Mouse (Mus musculus) Patski (cell line): ENCODE results near the gene Slc10a6. TPM values are rescaled to one million over a fixed set of nuclear protein-coding genes. Genes with fewer than 3 reads are reported as not detected.

Experiments used
- ATAC-seq: fragments of 100-300 bp; one replicate; pipeline ENCODE4 v1.8.0; 2021
- CTCF ChIA-PET: fragments of 350-600 bp; sonication (Branson Sonifier 250); formaldehyde crosslinking; loops from one replicate; lab custom pipeline; 2022; ENCODE audit warnings: inconsistent platforms; lab: Charles Lee
- POLR2A ChIA-PET: fragments of 350-600 bp; sonication (Branson Sonifier 250); formaldehyde crosslinking; loops from one replicate; lab custom pipeline; 2022; ENCODE audit warnings: antibody characterized with exemption, inconsistent platforms; lab: Charles Lee
- DNase-seq: peaks from one replicate; pipeline ENCODE4 v3.0.0-alpha.2; 2011; ENCODE audit warnings: low read depth, low spot score
- H3K27me3 ChIP-seq: fragments of 371-371 bp; one replicate; pipeline ENCODE4 v1.5.1; 2021
- CTCF ChIP-seq: fragments of 100-300 bp; IDR thresholded peaks from one replicate; pipeline ENCODE4 v1.5.1; 2021
- in situ Hi-C: fragments of 300-500 bp; cut with MboI; formaldehyde crosslinking; loops from 3 replicates; pipeline ENCODE4 v1.11.1; 2018; ENCODE audit warnings: low pct_unique_long_range_greater_than_20kb, mixed read lengths
- polyA plus RNA-seq: library from polyadenylated mRNA; unstranded; gene quantifications from one replicate; pipeline ENCODE4 v1.2.3, GENCODE M21; 2021

The Slc10a6 gene
- polyA plus RNA-seq, 1 experiment from 2014 or later: not detected

- in situ Hi-C loops: no loop called here
- no peaks in the 10 kb centered on the region for H3K27me3 ChIP-seq
- POLR2A ChIA-PET: interaction anchor here (2.4 kb wide), 1 partner anchor 9 kb away, joined by 5 read pairs; no protein-coding TSS in a partner anchor
- ATAC-seq (no peak), DNase-seq (no peak)
- CTCF ChIA-PET: interaction anchor here (1.0 kb wide), 1 partner anchor 12 kb away, joined by 3 read pairs; no protein-coding TSS in a partner anchor
- no peak for TF ChIP-seq CTCF
Measured at GRCm38 (mm10) chr5:103598264-103598663, 30.9 kb downstream of the Slc10a6 start.

GRCm38 (mm10) chr5:103597604-103598003, 31.6 kb downstream of the Slc10a6 start:
- no peak for DNase-seq
- no peak for TF ChIP-seq CTCF
- CTCF ChIA-PET: interaction anchor here (1.8 kb wide), 1 partner anchor 12 kb away, joined by 6 read pairs; no protein-coding TSS in a partner anchor
- in situ Hi-C loops: no loop called here
- POLR2A ChIA-PET: no interaction called here
- ATAC-seq: no peak
- H3K27me3 ChIP-seq: no peaks in the 10 kb centered on the region

GRCm38 (mm10) chr5:103596467-103597146, 32.6 kb downstream of the Slc10a6 start:
- ATAC-seq: no peak
- no peaks in the 10 kb centered on the region for H3K27me3 ChIP-seq
- TF ChIP-seq CTCF: no peak
- no peak for DNase-seq
- in situ Hi-C loops: no loop called here
- ChIA-PET POLR2A (interaction anchor here (0.9 kb wide), 1 partner anchor 10 kb away, joined by 4 read pairs; no protein-coding TSS in a partner anchor), CTCF (interaction anchor here (0.8 to 1.8 kb wide), 4 partner anchors 9 to 55 kb away, joined by 3 to 6 read pairs (median 4); no protein-coding TSS in a partner anchor)

- no peak for TF ChIP-seq CTCF
- ATAC-seq (no peak), DNase-seq (no peak)
- no peaks in the 10 kb centered on the region for H3K27me3 ChIP-seq
- ChIA-PET CTCF (interaction anchor here (1.0 to 1.8 kb wide), 2 partner anchors 8 to 14 kb away, joined by 3 to 6 read pairs; no protein-coding TSS in a partner anchor), POLR2A (interaction anchor here (0.7 to 1.1 kb wide), 2 partner anchors 9 to 105 kb away, joined by 3 read pairs; no protein-coding TSS in a partner anchor)
- in situ Hi-C loops: no loop called here
Measured at GRCm38 (mm10) chr5:103595394-103596226, 33.6 kb downstream of the Slc10a6 start.

GRCm38 (mm10) chr5:103593575-103593974, 35.6 kb downstream of the Slc10a6 start:
- CTCF ChIA-PET: interaction anchor here (1.0 to 1.4 kb wide), 5 partner anchors 9 to 249 kb away, joined by 3 to 5 read pairs (median 3); no protein-coding TSS in a partner anchor
- ATAC-seq: no peak
- no peak for TF ChIP-seq CTCF
- in situ Hi-C loops: no loop called here
- no peak for DNase-seq
- POLR2A ChIA-PET: no interaction called here
- H3K27me3 ChIP-seq: no peaks in the 10 kb centered on the region

- DNase-seq: no peak
- no peak for TF ChIP-seq CTCF
- POLR2A ChIA-PET: interaction anchor here (1.1 to 1.5 kb wide), 3 partner anchors 10 to 243 kb away, joined by 3 to 5 read pairs (median 3); no protein-coding TSS in a partner anchor
- in situ Hi-C loops: no loop called here
- CTCF ChIA-PET: interaction anchor here (0.7 to 1.8 kb wide), 2 partner anchors 11 to 20 kb away, joined by 3 to 7 read pairs; no protein-coding TSS in a partner anchor
- H3K27me3 ChIP-seq: no peaks in the 10 kb centered on the region
- ATAC-seq: peak; percentile 14
Measured at GRCm38 (mm10) chr5:103592706-103593105, 36.5 kb downstream of the Slc10a6 start.

GRCm38 (mm10) chr5:103591846-103592245, 37.4 kb downstream of the Slc10a6 start:
- no peak for DNase-seq
- ChIA-PET POLR2A (interaction anchor here (0.7 to 1.5 kb wide), 3 partner anchors 11 to 468 kb away, joined by 3 to 5 read pairs (median 3); no protein-coding TSS in a partner anchor), CTCF (interaction anchor here (1.2 to 1.8 kb wide), 3 partner anchors 10 to 64 kb away, joined by 3 to 7 read pairs (median 3); partner anchors contain the start of gene 1700016H13Rik)
- in situ Hi-C loops: no loop called here
- H3K27me3 ChIP-seq: no peaks in the 10 kb centered on the region
- ATAC-seq: no peak
- TF ChIP-seq CTCF: no peak

GRCm38 (mm10) chr5:103587219-103587618, 42.0 kb downstream of the Slc10a6 start:
- H3K27me3 ChIP-seq: no peaks in the 10 kb centered on the region
- ChIA-PET POLR2A (interaction anchor here (1.0 to 1.6 kb wide), 3 partner anchors 8 to 15 kb away, joined by 3 to 4 read pairs (median 3); no protein-coding TSS in a partner anchor), CTCF (interaction anchor here (0.8 to 2.8 kb wide), 14 partner anchors 8 to 249 kb away, joined by 3 to 29 read pairs (median 3); no protein-coding TSS in a partner anchor)
- no peak for ATAC-seq
- DNase-seq: no peak
- in situ Hi-C loops: no loop called here
- no peak for TF ChIP-seq CTCF

- no peaks in the 10 kb centered on the region for H3K27me3 ChIP-seq
- in situ Hi-C loops: no loop called here
- no peak for TF ChIP-seq CTCF
- POLR2A ChIA-PET: interaction anchor here (1.6 kb wide), 1 partner anchor 12 kb away, joined by 5 read pairs; no protein-coding TSS in a partner anchor
- CTCF ChIA-PET: interaction anchor here (0.7 to 1.3 kb wide), 5 partner anchors 9 to 157 kb away, joined by 3 to 5 read pairs (median 3); no protein-coding TSS in a partner anchor
- DNase-seq: no peak
- ATAC-seq: no peak
Measured at GRCm38 (mm10) chr5:103579680-103580420, 49.4 kb downstream of the Slc10a6 start.
